Mouse (Mus musculus) heart, embryonic 10.5 days (tissue): ENCODE results near the gene Cdc34b. TPM values are rescaled to one million over a fixed set of nuclear protein-coding genes. Genes with fewer than 3 reads are reported as not detected.

Source experiments
- DNase-seq: peaks from one replicate; pipeline ENCODE4 v3.0.0-alpha.2; 2017; ENCODE audit warnings: low spot score
- H3K27ac ChIP-seq: fragments of 300-500 bp; sonication (generic); 2 replicates; pipeline ENCODE4 v1.5.1; 2016; ENCODE audit warnings: mild to moderate bottlenecking
- H3K27me3 ChIP-seq: fragments of 300-500 bp; sonication (generic); 2 replicates; pipeline ENCODE4 v1.6.1; 2016; ENCODE audit warnings: mild to moderate bottlenecking; ENCODE audit not compliant: poor library complexity, insufficient read depth, severe bottlenecking
- H3K36me3 ChIP-seq: fragments of 300-500 bp; sonication (generic); 2 replicates; pipeline ENCODE4 v1.6.1; 2016; ENCODE audit warnings: mild to moderate bottlenecking, moderate library complexity
- H3K4me1 ChIP-seq: fragments of 300-500 bp; sonication (generic); 2 replicates; pipeline ENCODE4 v1.6.1; 2016; ENCODE audit warnings: mild to moderate bottlenecking
- H3K4me3 ChIP-seq: fragments of 300-500 bp; sonication (generic); 2 replicates; pipeline ENCODE4 v1.5.1; 2016; ENCODE audit warnings: mild to moderate bottlenecking, moderate library complexity
- H3K9me3 ChIP-seq: fragments of 300-500 bp; sonication (generic); 2 replicates; pipeline ENCODE4 v1.6.1; 2016; ENCODE audit warnings: mild to moderate bottlenecking, moderate library complexity
- WGBS: fragments of 180-500 bp; shearing (Covaris S2); methylation state at CpG from one replicate; pipeline ENCODE4 v1.1.7; 2016; 5-methylcytosine and 5-hydroxymethylcytosine counted together
- polyA plus RNA-seq: library from polyadenylated mRNA; unstranded; fragments of >200 nt; fragmentation: Nextera tagmentation; extraction: Ambion mirVana; gene quantifications from 2 replicates; pipeline ENCODE4 v1.2.1, GENCODE M21; 2016

Cdc34b gene
- polyA plus RNA-seq, 1 experiment from 2014 or later, result not detected

DNA sequence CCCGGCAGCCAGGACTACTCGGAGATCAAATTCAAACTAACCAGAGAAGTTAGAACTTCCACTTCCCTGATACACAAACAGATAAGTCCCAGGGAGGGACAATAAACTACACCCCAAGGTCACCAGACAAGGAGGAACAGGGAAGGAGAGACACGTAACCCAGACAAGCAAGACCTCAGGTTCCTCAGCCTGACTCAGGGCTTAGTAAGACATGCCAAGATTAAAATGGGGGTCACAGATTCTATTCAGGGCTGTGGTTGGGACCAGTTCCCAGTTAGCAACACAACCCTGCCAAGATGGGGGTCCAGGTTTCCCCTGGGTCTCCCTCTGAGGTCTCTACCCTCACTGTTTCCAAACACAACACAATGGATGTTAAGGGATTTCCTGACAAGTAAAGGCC lies 18.8 kb downstream of the Cdc34b start:
- Histone ChIP-seq H3K9me3 (no peaks in the 10 kb centered on the region), H3K27ac (no peak overlapping the region), H3K4me1 (no peaks in the 10 kb centered on the region), H3K4me3 (no peak overlapping the region), H3K36me3 (no peaks in the 10 kb centered on the region), H3K27me3 (peaks cover 8% of the 10 kb centered on the region; the same call in 1 of the 2 replicates)
- WGBS, result 77% methylated on average over 3 of the region's 3 CpGs
- no peak for DNase-seq

DNA sequence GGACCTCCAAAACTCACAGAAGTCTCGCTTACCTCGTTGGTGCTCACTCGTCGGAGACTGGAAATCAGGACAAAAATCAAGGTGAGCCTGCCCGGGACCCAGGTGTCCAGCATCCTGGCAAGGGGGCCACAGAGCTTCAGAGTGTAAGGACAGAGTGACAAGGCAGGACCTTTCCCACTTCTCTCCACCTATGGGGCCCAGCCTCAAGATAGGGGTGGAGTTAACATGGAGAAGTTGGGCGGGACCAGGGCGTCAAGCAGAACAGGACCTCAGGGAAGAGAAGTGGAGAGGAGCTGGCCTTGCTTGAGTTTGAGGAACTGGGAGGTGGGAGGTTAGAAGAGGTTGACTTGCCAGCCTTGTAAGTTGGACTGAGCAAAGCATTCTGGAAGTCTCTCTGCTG lies 19.2 kb downstream of the Cdc34b start:
- Histone ChIP-seq H3K27me3 (peaks cover 4% of the 10 kb centered on the region; the same call in 1 of the 2 replicates), H3K36me3 (no peaks in the 10 kb centered on the region), H3K27ac (no peak overlapping the region), H3K4me3 (no peak overlapping the region), H3K9me3 (no peaks in the 10 kb centered on the region), H3K4me1 (no peaks in the 10 kb centered on the region)
- DNase-seq, result no peak
- WGBS, result 66% methylated on average over 7 of the region's 7 CpGs

DNA sequence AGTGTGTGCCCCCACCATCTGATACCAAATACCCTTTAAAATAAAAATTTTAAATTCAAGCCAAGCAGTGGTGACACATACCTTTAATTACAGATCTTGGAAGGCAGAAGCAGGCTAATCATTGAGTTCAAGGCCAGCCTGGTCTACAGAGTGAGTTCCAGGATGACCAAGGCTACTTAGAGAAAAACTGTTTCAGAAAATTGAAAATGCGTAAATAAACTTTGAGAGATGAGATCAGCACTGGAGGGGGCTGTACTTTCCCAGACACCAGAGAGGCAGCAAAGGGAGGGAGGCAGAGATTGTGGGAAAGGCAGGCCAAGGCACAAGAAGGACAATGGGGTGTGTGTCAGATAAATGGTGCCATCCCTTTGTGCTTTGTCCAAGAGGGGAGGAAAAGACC lies 20.7 kb downstream of the Cdc34b start:
- WGBS, result 62% methylated on average over 1 of the region's 1 CpGs
- H3K27ac ChIP-seq, result no peak overlapping the region
- H3K4me1 ChIP-seq, result no peaks in the 10 kb centered on the region
- no peak for DNase-seq
- no peaks in the 10 kb centered on the region for H3K36me3 ChIP-seq
- no peaks in the 10 kb centered on the region for H3K9me3 ChIP-seq
- no peaks in the 10 kb centered on the region for H3K27me3 ChIP-seq
- H3K4me3 ChIP-seq, result no peak overlapping the region

- 26% methylated on average over 6 of the region's 6 CpGs for WGBS
- DNase-seq, result no peak
- Histone ChIP-seq H3K27ac (no peak overlapping the region), H3K36me3 (no peaks in the 10 kb centered on the region), H3K4me3 (no peak overlapping the region), H3K9me3 (no peaks in the 10 kb centered on the region), H3K4me1 (no peaks in the 10 kb centered on the region), H3K27me3 (no peaks in the 10 kb centered on the region)
Observed at GRCm38 (mm10) chr11:94762775-94763174, 21.2 kb downstream of the Cdc34b start.

- H3K27ac ChIP-seq, result no peak overlapping the region
- H3K4me3 ChIP-seq, result no peak overlapping the region
- no peaks in the 10 kb centered on the region for H3K27me3 ChIP-seq
- no peaks in the 10 kb centered on the region for H3K36me3 ChIP-seq
- H3K4me1 ChIP-seq, result no peaks in the 10 kb centered on the region
- 88% methylated on average over 2 of the region's 2 CpGs for WGBS
- no peaks in the 10 kb centered on the region for H3K9me3 ChIP-seq
- no peak for DNase-seq
Observed at GRCm38 (mm10) chr11:94767241-94767640, 25.7 kb downstream of the Cdc34b start.

DNA sequence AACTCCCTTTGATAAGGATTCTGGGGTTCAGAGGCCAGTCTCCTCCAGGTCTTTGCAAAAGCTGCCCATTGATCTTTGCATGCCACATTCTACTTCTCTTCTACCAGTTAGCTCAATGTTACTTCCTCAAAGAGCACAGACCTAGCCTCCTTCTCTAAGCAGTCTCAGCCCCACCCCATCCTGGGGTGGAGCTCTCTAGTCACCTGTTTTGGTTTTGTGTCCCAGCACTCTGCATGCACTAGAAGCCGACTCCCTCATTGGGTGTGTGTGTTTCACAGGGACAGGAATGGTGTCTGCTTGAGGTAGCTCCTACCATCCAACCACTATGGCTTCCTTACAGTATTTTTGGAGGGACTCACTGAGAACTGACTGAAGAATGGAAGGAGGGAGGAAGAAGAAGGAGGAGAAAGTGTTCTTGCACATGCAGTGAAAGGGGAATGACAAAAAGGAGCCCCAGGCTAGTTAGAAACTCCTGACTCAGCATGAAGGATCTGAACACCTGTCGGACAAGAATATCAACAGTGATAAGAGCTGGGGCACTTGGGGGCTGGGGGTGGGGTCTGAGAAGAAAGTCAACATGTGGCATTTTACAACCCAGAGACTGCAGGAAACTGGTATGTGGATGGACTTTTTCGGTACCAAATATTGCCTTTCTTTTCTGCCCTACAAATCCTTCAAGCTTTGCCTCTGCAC lies 30.9 kb downstream of the Cdc34b start:
- no peaks in the 10 kb centered on the region for H3K36me3 ChIP-seq
- no peaks in the 10 kb centered on the region for H3K9me3 ChIP-seq
- H3K4me1 ChIP-seq, result no peaks in the 10 kb centered on the region
- DNase-seq, result no peak
- H3K4me3 ChIP-seq, result no peak overlapping the region
- no peaks in the 10 kb centered on the region for H3K27me3 ChIP-seq
- 75% methylated on average over 3 of the region's 3 CpGs for WGBS
- no peak overlapping the region for H3K27ac ChIP-seq

- no peaks in the 10 kb centered on the region for H3K27me3 ChIP-seq
- no peak for DNase-seq
- no peaks in the 10 kb centered on the region for H3K36me3 ChIP-seq
- H3K4me1 ChIP-seq, result no peaks in the 10 kb centered on the region
- WGBS, result 68% methylated on average over 1 of the region's 1 CpGs
- no peaks in the 10 kb centered on the region for H3K9me3 ChIP-seq
- no peak overlapping the region for H3K4me3 ChIP-seq
- no peak overlapping the region for H3K27ac ChIP-seq
Observed at GRCm38 (mm10) chr11:94773851-94774250, 32.3 kb downstream of the Cdc34b start.

DNA sequence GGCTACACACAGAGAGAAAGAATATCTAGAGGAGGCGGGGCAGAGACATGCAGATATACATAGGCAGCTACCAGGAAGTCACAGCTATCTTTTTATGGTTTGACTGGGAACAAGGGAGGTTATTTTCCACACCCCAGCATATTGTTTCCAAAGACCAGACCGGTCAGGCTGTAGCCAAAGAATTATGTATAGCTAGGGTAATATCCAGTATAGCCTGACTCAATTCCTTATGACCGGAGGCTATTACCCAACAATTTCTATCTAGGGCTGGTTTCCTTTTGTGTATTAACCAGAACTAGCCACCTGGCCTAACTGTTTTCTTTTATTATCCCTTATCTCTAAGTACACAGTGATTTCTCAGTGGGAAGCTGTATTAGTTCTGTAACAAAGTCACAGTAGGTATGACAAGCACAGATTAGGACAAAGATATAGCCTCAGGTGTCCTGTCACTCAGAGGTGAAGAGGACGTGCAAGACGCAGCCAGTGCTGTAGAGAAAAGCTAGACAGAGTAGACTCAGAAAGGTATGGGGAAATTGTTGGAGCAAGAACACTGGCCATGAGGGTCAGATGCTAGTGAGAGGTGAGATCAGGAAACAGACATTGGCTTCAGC lies 33.4 kb downstream of the Cdc34b start:
- no peaks in the 10 kb centered on the region for H3K36me3 ChIP-seq
- no peak overlapping the region for H3K4me3 ChIP-seq
- no peaks in the 10 kb centered on the region for H3K27me3 ChIP-seq
- no peak for DNase-seq
- 81% methylated on average over 5 of the region's 5 CpGs for WGBS
- no peaks in the 10 kb centered on the region for H3K9me3 ChIP-seq
- no peak overlapping the region for H3K27ac ChIP-seq
- H3K4me1 ChIP-seq, result no peaks in the 10 kb centered on the region

- no peak for DNase-seq
- H3K36me3 ChIP-seq, result no peaks in the 10 kb centered on the region
- no peaks in the 10 kb centered on the region for H3K9me3 ChIP-seq
- no peak within 1 kb of the TSS for H3K27ac ChIP-seq
- H3K4me3 ChIP-seq, result no peak within 1 kb of the TSS
- no peaks in the 10 kb centered on the region for H3K27me3 ChIP-seq
- no peaks in the 10 kb centered on the region for H3K4me1 ChIP-seq
Observed at GRCm38 (mm10) chr11:94782603-94783002, 41.0 kb downstream of the Cdc34b start, which contains the start of gene Tmem92. Gene Tmem92, minus strand, starts transcription at chr11:94782703.

GRCm38 (mm10) chr11:94785247-94785646 lies 43.7 kb downstream of the Cdc34b start:
- H3K27me3 ChIP-seq, result no peaks in the 10 kb centered on the region
- peak; percentile 82 for DNase-seq
- WGBS, result 4% methylated on average over 2 of the region's 2 CpGs

DNA sequence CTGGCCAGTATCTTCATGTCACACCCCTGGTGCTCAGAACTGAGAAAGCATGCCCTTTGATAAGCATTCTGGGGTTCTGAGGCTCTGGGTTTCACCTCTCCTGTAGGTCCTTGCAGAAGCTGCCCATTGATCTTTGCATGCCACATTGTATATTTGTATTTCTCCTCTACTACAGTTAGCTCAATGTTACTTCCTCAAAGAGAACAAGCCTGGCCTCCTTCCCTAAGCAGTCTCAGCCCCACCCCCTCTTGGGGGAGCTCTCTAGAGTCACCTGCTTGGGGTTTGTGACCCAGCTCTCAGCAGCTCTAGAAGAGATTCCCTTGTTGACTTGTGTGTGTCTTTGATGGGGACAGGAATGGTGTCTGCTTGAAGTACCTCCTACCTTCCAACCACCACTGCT lies 50.1 kb downstream of the Cdc34b start:
- no peak for DNase-seq
- no peak overlapping the region for H3K4me3 ChIP-seq
- H3K9me3 ChIP-seq, result no peaks in the 10 kb centered on the region
- no peak overlapping the region for H3K27ac ChIP-seq
- H3K4me1 ChIP-seq, result no peaks in the 10 kb centered on the region
- no peaks in the 10 kb centered on the region for H3K27me3 ChIP-seq
- H3K36me3 ChIP-seq, result no peaks in the 10 kb centered on the region

More at GRCm38 (mm10) chr11:94785247-94785646, 43.7 kb downstream of the Cdc34b start:
- no peaks in the 10 kb centered on the region for H3K36me3 ChIP-seq
- no peaks in the 10 kb centered on the region for H3K9me3 ChIP-seq
- H3K4me3 ChIP-seq, result no peak overlapping the region
- no peaks in the 10 kb centered on the region for H3K4me1 ChIP-seq
- no peak overlapping the region for H3K27ac ChIP-seq
